Mouse (Mus musculus): ENCODE measurements around the gene Tcf3.

DNA sequence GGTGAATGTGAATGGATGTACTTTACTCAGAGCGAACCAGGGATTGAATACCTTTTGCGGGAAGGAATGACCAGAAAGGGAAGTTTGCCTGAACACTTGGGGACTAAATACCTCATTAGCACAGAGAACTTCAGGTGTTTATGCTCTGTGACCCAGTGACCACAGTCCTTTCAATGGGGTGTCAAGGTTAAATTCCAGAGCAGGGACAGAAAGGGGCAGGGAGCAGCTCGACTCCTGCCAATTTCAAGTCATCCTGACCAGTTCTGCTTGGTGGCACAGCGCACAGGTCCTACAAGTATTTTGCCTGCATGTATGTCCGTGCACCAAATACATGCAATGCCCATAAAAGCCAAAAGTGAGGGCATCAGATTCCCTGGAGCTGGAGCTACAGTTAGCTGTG is 31.6 kb upstream of the Tcf3 start:
- TF ChIP-seq CTCF (IDR thresholded peaks at IDR 0.05; ENCODE audit: extremely low read depth, insufficient read length, insufficient replicate concordance, low read depth, low read length) (no peak), POLR2A (IDR thresholded peaks at IDR 0.05; ENCODE audit: low read depth, low read length) (no peak)

All from small intestine, adult 2 months (tissue).